Mouse (Mus musculus): ENCODE measurements around the gene Foxn3. TPM values are rescaled to one million over a fixed set of nuclear protein-coding genes. Genes with fewer than 3 reads are reported as not detected.

Foxn3 gene
- polyA plus RNA-seq, 1 experiment from 2014 or later = 66.2 TPM

GRCm38 (mm10) chr12:99498189-99498977 lies 65.0 kb downstream of the Foxn3 start:
- Histone ChIP-seq H3K9ac (no peak overlapping the region), H3K4me3 (no peak overlapping the region), H3K27me3 (replicated peaks) (no peaks in the 10 kb centered on the region), H3K4me2 (no peak overlapping the region), H3K27ac (ENCODE audit: poor library complexity, severe bottlenecking) (no peak overlapping the region), H3K9me3 (replicated peaks) (peaks cover 7% of the 10 kb centered on the region; the same call in 1 of the 2 replicates), H3K36me3 (no peaks in the 10 kb centered on the region), H3K4me1 (replicated peaks) (no peaks in the 10 kb centered on the region)
- no peak for ATAC-seq (ENCODE audit: insufficient number of reproducible peaks, low FRiP score)
- WGBS = 62% methylated on average over 18 of the region's 18 CpGs

GRCm38 (mm10) chr12:99496945-99497344 lies 66.4 kb downstream of the Foxn3 start:
- H3K9ac ChIP-seq = no peak overlapping the region
- no peak for ATAC-seq (ENCODE audit: insufficient number of reproducible peaks, low FRiP score)
- H3K4me1 ChIP-seq (replicated peaks) = no peaks in the 10 kb centered on the region
- no peaks in the 10 kb centered on the region for H3K36me3 ChIP-seq
- no peak overlapping the region for H3K27ac ChIP-seq (ENCODE audit: poor library complexity, severe bottlenecking)
- peaks cover 7% of the 10 kb centered on the region; the same call in 1 of the 2 replicates for H3K9me3 ChIP-seq (replicated peaks)
- 66% methylated on average over 3 of the region's 3 CpGs for WGBS
- H3K27me3 ChIP-seq (replicated peaks) = no peaks in the 10 kb centered on the region
- H3K4me2 ChIP-seq = no peak overlapping the region
- no peak overlapping the region for H3K4me3 ChIP-seq

GRCm38 (mm10) chr12:99490216-99490615 lies 73.2 kb downstream of the Foxn3 start:
- Histone ChIP-seq H3K36me3 (no peaks in the 10 kb centered on the region; the same call in 1 of the 2 replicates), H3K4me1 (replicated peaks) (0 out of 2 replicates have a peak, but pooled peaks cover 3% of the 10 kb centered on the region), H3K4me2 (no peak overlapping the region), H3K27ac (ENCODE audit: poor library complexity, severe bottlenecking) (no peak overlapping the region), H3K9ac (no peak overlapping the region), H3K4me3 (no peak overlapping the region), H3K27me3 (replicated peaks) (no peaks in the 10 kb centered on the region), H3K9me3 (replicated peaks) (peaks cover 7% of the 10 kb centered on the region; the same call in 1 of the 2 replicates)
- 89% methylated on average over 6 of the region's 6 CpGs for WGBS
- no peak for ATAC-seq (ENCODE audit: insufficient number of reproducible peaks, low FRiP score)

- H3K4me3 ChIP-seq = no peak overlapping the region
- H3K4me1 ChIP-seq (replicated peaks) = 0 out of 2 replicates have a peak, but pooled peaks cover 3% of the 10 kb centered on the region
- peaks cover 3% of the 10 kb centered on the region; the same call in 1 of the 2 replicates for H3K9me3 ChIP-seq (replicated peaks)
- H3K9ac ChIP-seq = no peak overlapping the region
- no peaks in the 10 kb centered on the region; the same call in 1 of the 2 replicates for H3K36me3 ChIP-seq
- no peak overlapping the region for H3K4me2 ChIP-seq
- no peaks in the 10 kb centered on the region for H3K27me3 ChIP-seq (replicated peaks)
- H3K27ac ChIP-seq (ENCODE audit: poor library complexity, severe bottlenecking) = no peak overlapping the region
- WGBS = 77% methylated on average over 4 of the region's 4 CpGs
- ATAC-seq (ENCODE audit: insufficient number of reproducible peaks, low FRiP score) = no peak
Observed at GRCm38 (mm10) chr12:99489001-99489592, 74.3 kb downstream of the Foxn3 start.

GRCm38 (mm10) chr12:99480372-99480771 lies 83.0 kb downstream of the Foxn3 start:
- WGBS = 90% methylated on average over 3 of the region's 3 CpGs
- no peak for ATAC-seq (ENCODE audit: insufficient number of reproducible peaks, low FRiP score)
- no peaks in the 10 kb centered on the region for H3K4me1 ChIP-seq (replicated peaks)
- H3K36me3 ChIP-seq = peaks cover 7% of the 10 kb centered on the region; the same call in 1 of the 2 replicates
- no peaks in the 10 kb centered on the region for H3K27me3 ChIP-seq (replicated peaks)
- H3K9ac ChIP-seq = no peak overlapping the region
- H3K4me3 ChIP-seq = no peak overlapping the region
- no peak overlapping the region for H3K27ac ChIP-seq (ENCODE audit: poor library complexity, severe bottlenecking)
- H3K4me2 ChIP-seq = no peak overlapping the region
- H3K9me3 ChIP-seq (replicated peaks) = 0 out of 2 replicates have a peak, but pooled peaks cover 3% of the 10 kb centered on the region

- ATAC-seq (ENCODE audit: insufficient number of reproducible peaks, low FRiP score) = no peak
- Histone ChIP-seq H3K4me2 (no peak overlapping the region), H3K9me3 (replicated peaks) (0 out of 2 replicates have a peak, but pooled peaks cover 3% of the 10 kb centered on the region), H3K36me3 (no peaks in the 10 kb centered on the region), H3K4me1 (replicated peaks) (peaks cover 7% of the 10 kb centered on the region), H3K4me3 (no peak overlapping the region), H3K27ac (ENCODE audit: poor library complexity, severe bottlenecking) (no peak overlapping the region), H3K9ac (no peak overlapping the region), H3K27me3 (replicated peaks) (no peaks in the 10 kb centered on the region)
- 55% methylated on average over 5 of the region's 5 CpGs for WGBS
Observed at GRCm38 (mm10) chr12:99474176-99474575, 89.2 kb downstream of the Foxn3 start.

- Histone ChIP-seq H3K9ac (no peak overlapping the region), H3K4me1 (replicated peaks) (peaks cover 7% of the 10 kb centered on the region), H3K4me3 (no peak overlapping the region), H3K9me3 (replicated peaks) (no peaks in the 10 kb centered on the region), H3K36me3 (no peaks in the 10 kb centered on the region), H3K27ac (ENCODE audit: poor library complexity, severe bottlenecking) (no peak overlapping the region), H3K27me3 (replicated peaks) (no peaks in the 10 kb centered on the region), H3K4me2 (no peak overlapping the region)
- no peak for ATAC-seq (ENCODE audit: insufficient number of reproducible peaks, low FRiP score)
- 85% methylated on average over 10 of the region's 10 CpGs for WGBS
Observed at GRCm38 (mm10) chr12:99473406-99474133, 89.8 kb downstream of the Foxn3 start.

- H3K27ac ChIP-seq (ENCODE audit: poor library complexity, severe bottlenecking) = no peak overlapping the region
- no peak overlapping the region for H3K9ac ChIP-seq
- H3K4me2 ChIP-seq = no peak overlapping the region
- no peak overlapping the region for H3K4me3 ChIP-seq
- peaks cover 13% of the 10 kb centered on the region for H3K4me1 ChIP-seq (replicated peaks)
- no peaks in the 10 kb centered on the region for H3K27me3 ChIP-seq (replicated peaks)
- 62% methylated on average over 7 of the region's 7 CpGs for WGBS
- H3K9me3 ChIP-seq (replicated peaks) = no peaks in the 10 kb centered on the region
- no peak for ATAC-seq (ENCODE audit: insufficient number of reproducible peaks, low FRiP score)
- H3K36me3 ChIP-seq = no peaks in the 10 kb centered on the region
Observed at GRCm38 (mm10) chr12:99471431-99471830, 92.0 kb downstream of the Foxn3 start.

- no peaks in the 10 kb centered on the region for H3K9me3 ChIP-seq (replicated peaks)
- no peak overlapping the region for H3K4me2 ChIP-seq
- no peaks in the 10 kb centered on the region for H3K36me3 ChIP-seq
- H3K4me1 ChIP-seq (replicated peaks) = peaks cover 6% of the 10 kb centered on the region; the same call in 1 of the 2 replicates
- H3K9ac ChIP-seq = no peak overlapping the region
- no peaks in the 10 kb centered on the region for H3K27me3 ChIP-seq (replicated peaks)
- no peak overlapping the region for H3K27ac ChIP-seq (ENCODE audit: poor library complexity, severe bottlenecking)
- ATAC-seq (ENCODE audit: insufficient number of reproducible peaks, low FRiP score) = no peak
- H3K4me3 ChIP-seq = no peak overlapping the region
- WGBS = 72% methylated on average over 15 of the region's 15 CpGs
Observed at GRCm38 (mm10) chr12:99467884-99468311, 95.5 kb downstream of the Foxn3 start.

GRCm38 (mm10) chr12:99467256-99467883 lies 96.0 kb downstream of the Foxn3 start:
- Histone ChIP-seq H3K9me3 (replicated peaks) (no peaks in the 10 kb centered on the region), H3K4me3 (no peak overlapping the region), H3K9ac (no peak overlapping the region), H3K4me2 (no peak overlapping the region), H3K36me3 (no peaks in the 10 kb centered on the region), H3K27me3 (replicated peaks) (no peaks in the 10 kb centered on the region), H3K4me1 (replicated peaks) (peaks cover 6% of the 10 kb centered on the region; the same call in 1 of the 2 replicates), H3K27ac (ENCODE audit: poor library complexity, severe bottlenecking) (no peak overlapping the region)
- WGBS = 84% methylated on average over 12 of the region's 12 CpGs
- no peak for ATAC-seq (ENCODE audit: insufficient number of reproducible peaks, low FRiP score)
